Mouse (Mus musculus) intestine, embryonic 16.5 days (tissue): ENCODE data around the gene Gm38392. TPM values are rescaled to one million over a fixed set of nuclear protein-coding genes. Genes with fewer than 3 reads are reported as not detected.
"Not testable (repeated sequence)": the region's sequence is repeated elsewhere in the genome, so short reads cannot be mapped to it uniquely, and the experiment has no call there.

Experiments
- ATAC-seq: fragments of 200-750 bp; cut with Nextera tagmentation; 2 replicates; pipeline ENCODE4 v1.8.0; 2017; ENCODE audit warnings: moderate TSS enrichment, moderate library complexity
- H3K27ac ChIP-seq: fragments of 300-500 bp; sonication (generic); 2 replicates; pipeline ENCODE4 v1.5.1; 2014; ENCODE audit warnings: mild to moderate bottlenecking, low read length
- H3K27me3 ChIP-seq: fragments of 300-500 bp; sonication (generic); replicated peaks from 2 replicates; pipeline ENCODE4 v1.6.1; 2014; ENCODE audit warnings: low read length, control low read depth, mixed read lengths; ENCODE audit not compliant: control insufficient read depth, insufficient read depth
- H3K36me3 ChIP-seq: fragments of 300-500 bp; sonication (generic); 2 replicates; pipeline ENCODE4 v1.6.1; 2014; ENCODE audit warnings: low read length, control low read depth; ENCODE audit not compliant: control insufficient read depth, insufficient read depth
- H3K4me1 ChIP-seq: fragments of 300-500 bp; sonication (generic); 2 replicates; pipeline ENCODE4 v1.6.1; 2014; ENCODE audit warnings: low read length, control low read depth, mixed read lengths; ENCODE audit not compliant: control insufficient read depth, insufficient read depth
- H3K4me2 ChIP-seq: fragments of 300-500 bp; sonication (generic); 2 replicates; pipeline ENCODE4 v1.6.1; 2014; ENCODE audit warnings: low read depth, low read length, control low read depth
- H3K4me3 ChIP-seq: fragments of 300-500 bp; sonication (generic); 2 replicates; pipeline ENCODE4 v1.5.1; 2014; ENCODE audit warnings: mild to moderate bottlenecking, low read length
- H3K9ac ChIP-seq: fragments of 300-500 bp; sonication (generic); 2 replicates; pipeline ENCODE4 v1.6.1; 2014; ENCODE audit warnings: low read depth, low read length
- H3K9me3 ChIP-seq: fragments of 300-500 bp; sonication (generic); 2 replicates; pipeline ENCODE4 v1.6.1; 2016; ENCODE audit warnings: low read length, control low read depth; ENCODE audit not compliant: control insufficient read depth
- WGBS: fragments of 180-500 bp; shearing (Covaris S2); extraction: QIAGEN DNeasy Blood & Tissue Kit; methylation state at CpG from one replicate; pipeline ENCODE4 v1.1.7; 2014; 5-methylcytosine and 5-hydroxymethylcytosine counted together
- polyA plus RNA-seq: library from polyadenylated mRNA; unstranded; fragments of >200 nt; fragmentation: Nextera tagmentation; extraction: Ambion mirVana; gene quantifications from 2 replicates; pipeline ENCODE4 v1.2.1, GENCODE M21; 2015

The Gm38392 gene
- polyA plus RNA-seq, 1 experiment from 2014 or later = not detected

DNA sequence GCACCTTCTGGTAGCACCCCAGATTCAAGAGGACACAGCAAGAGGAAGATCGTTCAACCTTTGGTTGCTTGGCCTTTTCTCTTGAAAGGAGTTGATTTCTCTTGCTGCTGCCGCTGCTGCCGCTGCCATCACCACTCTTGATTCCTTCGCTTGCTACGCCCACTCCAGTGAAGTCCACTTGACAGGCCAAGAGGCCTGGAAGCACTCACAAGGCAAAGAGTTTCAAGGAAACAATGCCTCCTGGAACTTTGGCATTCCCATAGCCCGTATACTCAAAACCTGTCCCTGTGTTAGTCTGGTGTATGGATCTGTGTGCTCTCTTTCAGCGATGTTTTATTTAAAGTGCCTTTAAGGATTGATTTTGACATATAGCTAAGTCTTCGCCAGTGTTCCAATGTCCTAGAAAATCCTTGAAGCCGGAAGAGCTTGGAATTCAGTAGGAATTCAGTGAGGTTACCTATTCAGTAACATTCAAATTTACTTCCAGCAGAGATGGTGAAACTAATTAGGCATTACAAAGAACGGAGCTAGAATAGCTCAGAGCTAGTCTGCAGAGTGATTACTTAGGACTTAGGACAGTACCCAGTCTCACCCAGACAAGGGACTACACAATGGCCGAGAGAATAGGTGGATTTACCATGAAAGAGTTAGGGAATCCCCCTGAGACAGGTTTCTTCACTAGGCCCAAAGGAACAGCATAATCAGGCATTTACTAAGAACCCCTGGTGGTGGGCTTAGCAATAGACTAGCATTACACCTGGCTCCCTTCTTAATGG, 5.7 kb downstream of the Gm38392 start:
- WGBS = 75% methylated on average over 11 of the region's 11 CpGs
- H3K4me3 ChIP-seq, H3K9me3 ChIP-seq, H3K36me3 ChIP-seq, H3K9ac ChIP-seq, H3K27ac ChIP-seq, H3K4me1 ChIP-seq, H3K4me2 ChIP-seq, H3K27me3 ChIP-seq, ATAC-seq: not testable (repeated sequence)

DNA sequence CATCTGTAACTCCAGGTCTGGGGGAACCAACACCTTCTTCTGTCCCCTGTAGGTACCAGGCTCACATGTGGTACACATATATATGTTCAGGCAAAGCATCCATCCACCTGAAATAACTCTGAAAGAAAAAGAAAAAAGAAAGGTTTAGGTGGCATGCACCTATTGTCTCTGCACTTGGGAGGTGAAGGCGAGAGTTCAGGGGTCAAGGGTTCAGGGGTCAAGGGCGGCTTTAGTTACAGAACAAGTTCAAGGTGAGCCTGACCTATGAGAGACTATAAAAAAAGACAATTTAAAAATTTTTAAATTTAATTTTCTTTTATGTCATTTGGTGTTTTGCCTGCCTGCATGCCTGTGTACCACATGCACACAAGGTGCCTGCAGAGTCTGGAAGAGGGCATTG, 7.0 kb downstream of the Gm38392 start:
- no peak for ATAC-seq
- WGBS = 90% methylated on average over 2 of the region's 2 CpGs

DNA sequence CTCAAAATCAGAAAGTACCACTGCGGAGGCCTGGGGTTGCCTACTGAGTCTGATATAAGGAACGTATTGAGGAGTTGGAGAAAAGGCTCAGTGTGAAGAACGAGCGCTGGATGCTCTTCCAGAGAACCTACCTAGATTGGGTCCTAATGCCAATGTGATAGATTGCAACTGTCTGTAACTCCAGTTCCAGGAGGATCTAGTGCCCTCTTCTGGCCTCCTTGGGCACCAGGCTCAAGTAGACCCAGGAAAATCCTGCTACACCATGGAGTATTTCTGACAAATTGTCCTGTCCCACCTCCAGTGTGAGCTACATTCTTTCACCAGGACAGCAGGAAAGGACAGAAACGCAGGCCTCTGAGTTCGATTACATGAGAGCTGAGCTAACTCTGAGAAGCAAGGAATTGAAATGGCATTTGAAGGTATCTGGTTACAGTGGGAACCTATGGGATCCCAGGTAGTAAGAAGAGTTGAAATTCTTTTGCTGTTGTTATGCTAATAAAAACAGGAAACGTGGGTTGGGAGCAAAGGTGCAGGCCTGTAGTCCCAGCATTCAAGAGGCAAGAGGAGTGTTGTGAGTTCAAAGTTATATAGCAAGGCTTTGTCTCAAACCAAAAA, 10.4 kb downstream of the Gm38392 start:
- Histone ChIP-seq H3K36me3 (no peaks in the 10 kb centered on the region), H3K9me3 (no peaks in the 10 kb centered on the region), H3K4me1 (no peaks in the 10 kb centered on the region), H3K4me3 (no peak overlapping the region), H3K4me2 (no peak overlapping the region), H3K27ac (no peak overlapping the region), H3K9ac (no peak overlapping the region), H3K27me3 (no peaks in the 10 kb centered on the region)
- 41% methylated on average over 7 of the region's 7 CpGs for WGBS
- no peak for ATAC-seq

More for the DNA sequence above, 7.0 kb downstream of the Gm38392 start:
- Histone ChIP-seq H3K4me3 (no peak overlapping the region), H3K4me1 (no peaks in the 10 kb centered on the region), H3K4me2 (no peak overlapping the region), H3K9ac (no peak overlapping the region), H3K27ac (no peak overlapping the region), H3K36me3 (no peaks in the 10 kb centered on the region), H3K27me3 (no peaks in the 10 kb centered on the region), H3K9me3 (no peaks in the 10 kb centered on the region)

DNA sequence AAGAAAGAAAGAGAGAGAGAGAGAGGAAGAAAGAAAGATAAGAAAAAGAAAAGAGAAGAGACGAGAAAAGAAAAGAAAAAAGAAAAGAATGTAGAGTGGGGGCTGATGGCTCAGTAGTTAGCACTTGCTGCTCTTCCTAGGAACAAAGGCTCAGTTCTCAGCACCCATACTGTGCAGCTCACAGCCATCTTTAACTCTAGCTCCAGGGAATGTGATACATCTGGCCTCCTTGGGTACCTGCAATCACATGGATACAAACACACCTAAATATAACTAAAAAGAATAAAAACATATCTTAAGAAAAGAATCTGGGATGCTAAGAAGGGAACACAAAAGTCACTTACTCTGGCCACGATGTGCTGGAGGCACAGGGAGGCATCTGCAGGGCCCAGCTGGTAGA, 10.9 kb downstream of the Gm38392 start:
- Histone ChIP-seq H3K9ac (no peak overlapping the region), H3K36me3 (no peaks in the 10 kb centered on the region), H3K4me1 (no peaks in the 10 kb centered on the region), H3K9me3 (no peaks in the 10 kb centered on the region), H3K4me2 (no peak overlapping the region), H3K27me3 (no peaks in the 10 kb centered on the region), H3K27ac (no peak overlapping the region), H3K4me3 (no peak overlapping the region)
- no peak for ATAC-seq
- WGBS = 89% methylated on average over 2 of the region's 2 CpGs

DNA sequence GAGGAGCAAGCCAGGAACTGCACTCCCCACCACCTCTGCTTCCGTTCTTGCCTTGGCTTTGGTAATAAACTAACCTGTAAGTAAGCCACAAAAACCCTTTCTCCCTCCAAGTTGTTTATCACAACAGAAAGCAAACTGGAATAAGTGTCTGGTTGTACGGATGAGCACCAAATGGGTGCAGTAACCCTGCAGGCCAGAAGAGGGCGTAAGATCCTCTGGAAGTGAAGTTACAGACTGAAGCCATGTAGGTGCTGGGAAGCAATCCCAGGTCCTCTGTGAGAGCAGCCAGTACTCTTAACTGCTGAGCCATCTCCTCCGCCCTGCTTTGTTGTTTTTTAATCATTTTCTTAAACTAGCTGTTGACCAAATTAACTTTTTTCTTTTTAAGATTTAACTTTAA, 13.0 kb downstream of the Gm38392 start:
- Histone ChIP-seq H3K9ac (no peak overlapping the region), H3K27me3 (no peaks in the 10 kb centered on the region), H3K27ac (no peak overlapping the region), H3K4me2 (no peak overlapping the region), H3K9me3 (no peaks in the 10 kb centered on the region), H3K4me3 (no peak overlapping the region), H3K36me3 (no peaks in the 10 kb centered on the region), H3K4me1 (no peaks in the 10 kb centered on the region)
- ATAC-seq = no peak
- WGBS = 92% methylated on average over 4 of the region's 4 CpGs

DNA sequence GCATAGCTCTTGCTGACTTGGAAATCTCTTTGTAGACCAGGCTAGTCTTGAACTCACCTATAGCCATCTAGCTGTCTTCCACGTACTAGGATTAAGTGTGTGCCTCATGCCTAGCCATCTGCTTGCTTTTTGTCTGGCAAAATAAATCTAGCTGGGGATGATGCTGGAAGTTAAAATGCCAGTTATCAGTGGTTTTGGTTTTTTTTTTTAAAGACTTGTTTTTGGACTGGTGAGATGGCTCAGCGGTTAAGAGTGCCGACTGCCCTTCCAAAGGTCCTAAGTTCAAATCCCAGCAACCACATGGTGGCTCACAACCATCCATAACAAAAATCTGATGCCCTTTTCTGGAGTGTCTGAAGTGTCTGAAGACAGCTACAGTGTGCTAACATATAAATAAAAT, 15.2 kb downstream of the Gm38392 start:
- no peak for ATAC-seq
- Histone ChIP-seq H3K4me2 (no peak overlapping the region), H3K9me3 (no peaks in the 10 kb centered on the region), H3K9ac (no peak overlapping the region), H3K27ac (no peak overlapping the region), H3K4me1 (no peaks in the 10 kb centered on the region), H3K36me3 (no peaks in the 10 kb centered on the region), H3K4me3 (no peak overlapping the region), H3K27me3 (no peaks in the 10 kb centered on the region)
- WGBS = 89% methylated on average over 3 of the region's 3 CpGs

DNA sequence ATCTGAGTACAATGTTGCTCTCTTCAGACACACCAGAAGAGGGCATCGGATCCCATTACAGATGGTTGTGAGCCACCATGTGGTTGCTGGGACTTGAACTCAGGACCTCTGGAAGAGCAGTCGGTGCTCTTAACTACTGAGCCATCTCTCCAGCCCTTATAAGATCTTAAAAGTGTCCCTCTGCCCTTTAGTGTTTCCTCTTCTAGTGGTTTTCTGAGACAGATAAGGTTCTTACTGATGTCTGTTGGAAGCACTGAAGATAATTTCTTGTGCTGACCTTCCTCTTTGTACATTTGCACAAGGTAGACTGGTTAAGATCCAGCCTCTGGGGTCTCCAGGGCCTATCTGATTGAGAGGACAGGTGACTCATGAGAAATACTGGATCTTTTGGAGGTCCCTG, 15.7 kb downstream of the Gm38392 start:
- H3K9me3 ChIP-seq, H3K36me3 ChIP-seq, H3K4me3 ChIP-seq, ATAC-seq, H3K9ac ChIP-seq, H3K27ac ChIP-seq, H3K27me3 ChIP-seq, H3K4me2 ChIP-seq, H3K4me1 ChIP-seq: not testable (repeated sequence)
- WGBS = 85% methylated on average over 2 of the region's 2 CpGs

DNA sequence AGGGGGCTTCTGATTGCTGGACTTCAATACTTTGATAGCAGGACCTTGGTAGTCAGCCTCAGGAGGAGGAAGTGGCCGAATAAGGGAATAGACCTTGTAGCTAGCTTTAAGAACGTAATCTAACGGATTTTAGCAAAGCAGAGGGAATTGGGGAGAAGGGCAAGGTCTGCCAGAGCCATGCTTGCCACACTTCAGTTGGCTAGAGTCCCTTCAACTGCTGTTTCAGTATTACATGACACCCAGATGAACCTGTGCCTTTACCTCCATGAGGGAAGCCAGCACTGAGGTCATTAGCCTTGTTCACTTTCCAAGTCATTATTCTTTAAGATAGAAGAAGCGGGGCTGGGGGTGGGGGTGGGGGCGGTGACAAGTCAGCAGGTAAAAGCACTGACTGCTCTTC, 18.0 kb downstream of the Gm38392 start:
- Histone ChIP-seq H3K4me2 (no peak overlapping the region), H3K36me3 (no peaks in the 10 kb centered on the region), H3K4me3 (no peak overlapping the region), H3K27me3 (no peaks in the 10 kb centered on the region), H3K4me1 (no peaks in the 10 kb centered on the region), H3K9me3 (no peaks in the 10 kb centered on the region), H3K27ac (no peak overlapping the region), H3K9ac (no peak overlapping the region)
- ATAC-seq = no peak
- WGBS = 83% methylated on average over 5 of the region's 5 CpGs

DNA sequence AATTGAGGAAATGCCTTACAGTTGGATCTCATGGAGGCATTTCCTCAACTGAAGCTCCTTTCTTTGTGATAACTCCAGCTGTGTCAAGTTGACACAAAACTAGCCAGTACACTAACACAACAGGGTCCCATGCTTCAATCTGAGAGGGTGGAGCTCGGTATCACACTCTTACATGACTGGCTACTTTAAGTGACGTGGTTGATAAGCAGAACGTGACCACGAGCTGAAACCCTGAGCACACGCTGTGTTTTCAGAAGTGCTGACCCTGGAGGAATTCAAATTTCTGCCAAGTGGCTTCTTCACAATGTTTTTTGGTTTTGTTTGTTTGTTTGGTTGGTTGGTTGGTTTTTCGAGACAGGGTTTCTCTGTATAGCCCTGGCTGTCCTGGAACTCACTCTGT, 19.0 kb downstream of the Gm38392 start:
- not testable (repeated sequence) for H3K9me3 ChIP-seq, H3K9ac ChIP-seq, H3K27me3 ChIP-seq, ATAC-seq, H3K4me3 ChIP-seq, H3K36me3 ChIP-seq, H3K4me1 ChIP-seq, H3K27ac ChIP-seq, H3K4me2 ChIP-seq
- WGBS = 77% methylated on average over 6 of the region's 6 CpGs

DNA sequence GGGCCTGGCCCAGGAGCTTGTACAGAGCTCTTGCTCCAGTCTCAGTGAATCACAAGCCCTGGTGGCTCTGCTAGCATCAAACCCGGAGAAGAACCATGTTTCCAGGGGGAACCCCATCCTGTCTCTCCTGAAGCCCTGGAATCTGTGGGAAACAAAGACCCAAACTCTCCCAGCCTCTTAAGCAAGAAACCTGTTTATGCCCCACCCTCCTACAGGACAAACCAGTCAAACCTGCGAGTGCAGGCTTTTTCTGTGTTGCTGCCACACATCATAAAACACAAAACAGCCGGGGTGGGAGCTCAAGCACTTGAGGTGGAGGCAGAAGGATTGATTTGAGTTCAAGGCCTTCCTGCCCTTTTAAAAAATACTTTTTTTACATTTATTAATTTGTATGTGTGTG, 24.7 kb downstream of the Gm38392 start:
- H3K9me3 ChIP-seq = no peaks in the 10 kb centered on the region
- no peaks in the 10 kb centered on the region for H3K36me3 ChIP-seq
- no peaks in the 10 kb centered on the region for H3K27me3 ChIP-seq
- H3K4me3 ChIP-seq = no peak overlapping the region
- 56% methylated on average over 3 of the region's 3 CpGs for WGBS
- H3K4me2 ChIP-seq = no peak overlapping the region
- H3K4me1 ChIP-seq = no peaks in the 10 kb centered on the region
- no peak for ATAC-seq
- H3K9ac ChIP-seq = no peak overlapping the region
- no peak overlapping the region for H3K27ac ChIP-seq
